Mouse (Mus musculus) kidney, postnatal 0 days (tissue): Measurements from ENCODE around the gene Myg1. TPM values are rescaled to one million over a fixed set of nuclear protein-coding genes. Genes with fewer than 3 reads are reported as not detected.
"Not testable (repeated sequence)": the region's sequence is repeated elsewhere in the genome, so short reads cannot be mapped to it uniquely, and the experiment has no call there.

Source experiments
- ATAC-seq: fragments of 200-750 bp; cut with Nextera tagmentation; replicated peaks from 2 replicates; pipeline ENCODE4 v1.8.0; 2017; ENCODE audit warnings: low read depth, moderate number of reproducible peaks, moderate TSS enrichment, moderate library complexity; ENCODE audit not compliant: low FRiP score
- DNase-seq: peaks from one replicate; pipeline ENCODE4 v3.0.0-alpha.2; 2016; ENCODE audit warnings: low spot score
- H3K27ac ChIP-seq: fragments of 300-500 bp; sonication (generic); 2 replicates; pipeline ENCODE4 v1.5.1; 2014; ENCODE audit warnings: mild to moderate bottlenecking
- H3K27me3 ChIP-seq: fragments of 300-500 bp; sonication (generic); 2 replicates; pipeline ENCODE4 v1.6.1; 2014; ENCODE audit warnings: low read length, mixed read lengths; ENCODE audit not compliant: insufficient read depth
- H3K36me3 ChIP-seq: fragments of 300-500 bp; sonication (generic); 2 replicates; pipeline ENCODE4 v1.6.1; 2014; ENCODE audit warnings: low read length, mixed read lengths; ENCODE audit not compliant: insufficient read depth
- H3K4me1 ChIP-seq: fragments of 300-500 bp; sonication (generic); replicated peaks from 2 replicates; pipeline ENCODE4 v1.6.1; 2014; ENCODE audit warnings: antibody characterized with exemption, low read length, mixed read lengths; ENCODE audit not compliant: insufficient read depth
- H3K4me2 ChIP-seq: fragments of 300-500 bp; sonication (generic); 2 replicates; pipeline ENCODE4 v1.6.1; 2014; ENCODE audit warnings: mild to moderate bottlenecking, low read length, moderate library complexity, mixed read lengths
- H3K4me3 ChIP-seq: fragments of 300-500 bp; sonication (generic); replicated peaks from 2 replicates; pipeline ENCODE4 v1.5.1; 2014; ENCODE audit warnings: low read depth, low read length
- H3K9ac ChIP-seq: fragments of 300-500 bp; sonication (generic); 2 replicates; pipeline ENCODE4 v1.6.1; 2014; ENCODE audit warnings: low read depth, low read length
- H3K9me3 ChIP-seq: fragments of 300-500 bp; sonication (generic); replicated peaks from 2 replicates; pipeline ENCODE4 v1.6.1; 2016; ENCODE audit warnings: low read length, inconsistent platforms, mixed read lengths
- CTCF ChIP-seq: IDR thresholded peaks from 2 replicates; pipeline ENCODE4 v1.5.1; 2016; ENCODE audit warnings: antibody characterized with exemption, low read depth, mild to moderate bottlenecking, moderate library complexity
- WGBS: fragments of 180-500 bp; shearing (Covaris S2); extraction: QIAGEN DNeasy Blood & Tissue Kit; methylation state at CpG from one replicate; pipeline ENCODE4 v1.1.7; 2014; 5-methylcytosine and 5-hydroxymethylcytosine counted together
- polyA plus RNA-seq: library from polyadenylated mRNA; unstranded; fragments of >200 nt; fragmentation: Nextera tagmentation; extraction: Ambion mirVana; gene quantifications from 2 replicates; pipeline ENCODE4 v1.2.1, GENCODE M21; 2015

Gene Myg1
- polyA plus RNA-seq, 1 experiment from 2014 or later, result 86.9 TPM

DNA sequence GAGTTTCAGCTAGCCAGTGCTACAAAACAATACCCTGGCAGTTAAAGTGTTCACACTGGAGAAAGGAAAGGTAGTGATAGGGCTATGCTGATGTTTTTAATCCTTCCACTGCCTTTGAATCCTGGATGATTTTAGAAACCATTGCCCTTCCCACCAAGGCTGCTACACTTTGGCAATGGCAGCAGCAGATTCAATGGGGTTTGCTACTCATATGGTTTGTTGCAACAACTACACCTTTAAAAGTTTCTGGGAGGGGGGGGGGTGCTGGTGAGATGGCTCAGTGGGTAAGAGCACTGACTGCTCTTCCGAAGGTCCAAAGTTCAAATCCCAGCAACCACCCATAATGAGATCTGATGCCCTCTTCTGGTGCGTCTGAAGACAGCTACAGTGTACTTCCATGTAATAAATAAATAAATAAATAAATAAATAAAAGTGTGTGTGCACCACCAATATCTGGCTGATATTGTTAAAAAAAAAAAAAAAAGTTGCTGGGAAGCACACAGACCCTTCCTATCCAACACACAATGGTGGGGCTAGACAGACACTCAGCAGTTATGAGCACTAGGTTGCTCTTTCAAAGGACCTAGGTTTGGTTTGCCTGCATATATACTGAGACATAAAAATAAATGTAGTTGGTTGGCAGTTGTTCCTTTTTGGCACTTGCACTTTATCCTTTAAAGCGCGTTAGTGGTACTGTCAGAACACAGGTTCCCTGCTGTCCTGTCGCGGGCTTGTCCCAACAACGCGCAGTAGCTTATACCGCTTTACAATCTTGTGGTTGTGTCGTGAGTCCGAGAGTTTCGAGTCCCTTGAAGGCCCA lies 6.6 kb upstream of the Myg1 start:
- Histone ChIP-seq H3K27me3 (no peaks in the 10 kb centered on the region), H3K4me3 (no peak overlapping the region), H3K36me3 (peaks cover 12% of the 10 kb centered on the region), H3K4me2 (peak overlapping the region; percentile 74; the same call in 1 of the 2 replicates), H3K27ac (no peak overlapping the region; the same call in 1 of the 2 replicates), H3K4me1 (peaks cover 11% of the 10 kb centered on the region; the same call in 1 of the 2 replicates), H3K9ac (no peak overlapping the region), H3K9me3 (no peaks in the 10 kb centered on the region)
- peak; percentile 32; the same call in 1 of the 2 replicates for TF ChIP-seq CTCF
- DNase-seq (no peak), ATAC-seq (no peak)
- WGBS, result 76% methylated on average over 12 of the region's 12 CpGs

DNA sequence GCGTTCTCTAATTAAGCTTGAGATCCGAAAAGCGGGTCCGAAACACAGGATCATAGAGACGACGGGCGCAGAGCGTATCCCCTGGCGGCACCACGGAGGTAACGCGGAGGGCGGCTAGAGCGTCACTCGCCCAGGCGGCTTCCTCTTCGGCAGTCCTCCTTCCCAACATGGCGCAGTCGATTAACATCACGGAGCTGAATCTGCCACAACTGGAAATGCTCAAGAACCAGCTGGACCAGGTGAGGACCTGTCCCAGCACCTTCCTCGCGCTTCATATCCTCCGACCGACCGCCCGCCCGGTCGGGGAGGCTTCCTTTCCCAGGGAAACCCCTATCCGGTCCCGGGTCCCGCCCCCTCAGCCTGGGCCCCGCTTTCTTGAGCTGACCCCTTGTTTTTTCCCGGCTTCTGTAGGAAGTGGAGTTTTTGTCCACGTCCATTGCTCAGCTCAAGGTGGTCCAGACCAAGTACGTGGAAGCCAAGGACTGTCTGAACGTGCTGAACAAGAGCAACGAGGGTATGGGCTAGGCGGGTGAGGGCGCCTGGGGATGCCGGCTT lies 5.4 kb upstream of the Myg1 start, which contains the start of gene Pfdn5:
Pfdn5 (plus strand) TSS at position 95 of the 555 bp plus-strand sequence.
- Histone ChIP-seq H3K36me3 (peaks cover 5% of the 10 kb centered on the region; the same call in 1 of the 2 replicates), H3K27me3 (no peaks in the 10 kb centered on the region), H3K9me3 (no peaks in the 10 kb centered on the region), H3K4me2 (peak within 1 kb of the TSS; percentile 74), H3K4me3 (peak within 1 kb of the TSS; percentile 75), H3K27ac (peak within 1 kb of the TSS; percentile 54), H3K9ac (peak within 1 kb of the TSS; percentile 72), H3K4me1 (peaks cover 13% of the 10 kb centered on the region; the same call in 1 of the 2 replicates)
- under 1% methylated on average over 40 of the region's 40 CpGs for WGBS
- peak; percentile 50 for TF ChIP-seq CTCF
- DNase-seq (peak; percentile 93), ATAC-seq (peak; percentile 79)

DNA sequence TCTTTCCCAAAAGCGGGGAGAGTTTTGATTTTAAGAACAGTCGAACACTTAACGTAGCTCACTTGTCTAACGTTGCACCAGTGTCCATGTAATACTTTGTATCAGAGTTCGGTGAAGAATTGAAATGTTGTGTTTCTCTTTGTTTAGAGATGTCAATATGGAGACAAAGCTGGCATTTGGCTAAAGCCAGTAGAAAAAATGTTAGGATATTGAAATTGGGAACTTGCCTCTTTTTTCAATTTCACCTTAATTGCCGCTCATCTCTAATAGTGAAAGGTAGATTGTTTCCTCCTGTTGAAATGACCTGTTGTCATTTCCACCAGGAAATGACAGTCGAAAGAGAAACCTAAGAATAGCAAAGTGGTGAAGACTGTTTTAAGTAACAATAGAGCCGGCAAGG lies 4.6 kb upstream of the Myg1 start:
- WGBS, result 56% methylated on average over 8 of the region's 8 CpGs
- DNase-seq, result no peak
- no peaks in the 10 kb centered on the region for H3K9me3 ChIP-seq
- peak overlapping the region; percentile 74 for H3K4me2 ChIP-seq
- peak overlapping the region; percentile 54 for H3K27ac ChIP-seq
- peaks cover 16% of the 10 kb centered on the region; the same call in 1 of the 2 replicates for H3K4me1 ChIP-seq
- peak overlapping the region; percentile 72 for H3K9ac ChIP-seq
- H3K36me3 ChIP-seq, result peaks cover 5% of the 10 kb centered on the region; the same call in 1 of the 2 replicates
- TF ChIP-seq CTCF, result no peak
- ATAC-seq, result no peak
- peak overlapping the region; percentile 75 for H3K4me3 ChIP-seq
- H3K27me3 ChIP-seq, result no peaks in the 10 kb centered on the region

DNA sequence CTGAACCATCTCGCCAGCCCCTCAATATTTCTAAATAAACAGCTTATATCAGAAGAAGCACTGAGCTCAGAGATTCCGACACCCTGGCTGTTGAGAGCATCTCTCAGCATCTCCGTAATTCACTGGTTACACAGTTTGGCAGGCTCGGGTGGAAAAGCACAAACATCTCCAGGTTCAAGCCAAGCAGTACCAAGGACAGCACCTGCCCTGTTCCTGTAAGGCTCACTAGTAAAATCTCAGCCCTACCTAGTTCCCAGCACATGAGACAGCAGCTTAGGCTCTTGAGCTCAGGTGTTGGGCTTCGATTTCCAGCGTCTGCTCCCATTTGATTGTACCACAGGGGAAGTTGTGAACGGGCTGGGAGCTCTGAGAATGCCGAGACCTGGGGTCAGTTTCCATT lies 3.7 kb downstream of the Myg1 start:
- H3K4me3 ChIP-seq, result no peak overlapping the region
- no peak overlapping the region for H3K4me2 ChIP-seq
- no peak for TF ChIP-seq CTCF
- WGBS, result 80% methylated on average over 8 of the region's 8 CpGs
- no peak for ATAC-seq
- peaks cover 13% of the 10 kb centered on the region for H3K4me1 ChIP-seq
- H3K36me3 ChIP-seq, result peaks cover 44% of the 10 kb centered on the region
- H3K27ac ChIP-seq, result no peak overlapping the region
- no peaks in the 10 kb centered on the region for H3K9me3 ChIP-seq
- no peak for DNase-seq
- no peaks in the 10 kb centered on the region for H3K27me3 ChIP-seq
- no peak overlapping the region for H3K9ac ChIP-seq

DNA sequence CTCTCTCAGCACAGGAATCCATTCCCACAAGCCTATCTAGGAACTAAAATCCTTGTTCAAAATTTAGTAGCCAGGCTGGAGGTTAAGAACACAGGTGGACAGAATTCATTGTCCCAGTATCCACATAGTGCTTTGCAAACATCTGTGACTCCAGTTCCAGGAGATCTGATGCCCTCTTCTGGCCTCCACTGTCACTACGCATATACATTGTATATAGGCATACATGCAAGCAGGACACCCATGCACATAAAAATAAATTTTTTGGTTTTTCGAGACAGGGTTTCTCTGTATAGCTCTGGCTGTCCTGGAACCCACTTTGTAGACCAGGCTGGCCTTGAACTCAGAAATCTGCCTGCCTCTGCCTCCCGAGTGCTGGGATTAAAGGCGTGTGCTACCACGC lies 4.4 kb downstream of the Myg1 start:
- H3K4me2 ChIP-seq, H3K27me3 ChIP-seq, H3K27ac ChIP-seq, H3K4me3 ChIP-seq, H3K9ac ChIP-seq, ATAC-seq, H3K9me3 ChIP-seq: not testable (repeated sequence)
- WGBS, result 94% methylated on average over 5 of the region's 5 CpGs
- DNase-seq, result peak; percentile 39
- peak; percentile 62 for TF ChIP-seq CTCF
- Histone ChIP-seq H3K36me3 (peaks cover 44% of the 10 kb centered on the region), H3K4me1 (peaks cover 13% of the 10 kb centered on the region)

DNA sequence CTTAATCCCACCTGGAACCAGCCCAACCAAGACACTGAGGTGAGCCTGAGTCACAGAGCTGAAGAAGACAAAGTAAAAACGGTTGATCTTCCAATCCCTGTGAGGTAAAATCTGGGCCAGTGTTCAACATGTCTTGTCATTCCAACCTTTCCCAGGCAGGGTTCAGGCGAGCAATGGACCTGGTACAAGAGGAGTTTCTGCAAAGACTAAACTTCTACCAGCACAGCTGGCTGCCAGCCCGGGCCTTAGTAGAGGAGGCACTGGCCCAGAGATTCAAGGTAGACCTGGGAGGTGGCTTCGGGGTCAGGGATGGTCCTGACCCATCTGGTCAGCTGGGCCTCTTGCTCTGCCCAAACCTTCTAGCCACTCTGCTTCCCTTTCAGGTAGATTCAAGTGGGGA lies 5.4 kb downstream of the Myg1 start:
- TF ChIP-seq CTCF, result no peak
- ATAC-seq (no peak), DNase-seq (no peak)
- no peaks in the 10 kb centered on the region for H3K27me3 ChIP-seq
- H3K9ac ChIP-seq, result no peak overlapping the region
- H3K4me1 ChIP-seq, result peaks cover 9% of the 10 kb centered on the region
- no peak overlapping the region for H3K27ac ChIP-seq
- no peak overlapping the region for H3K4me2 ChIP-seq
- no peak overlapping the region for H3K4me3 ChIP-seq
- WGBS, result 94% methylated on average over 4 of the region's 4 CpGs
- no peaks in the 10 kb centered on the region for H3K9me3 ChIP-seq
- H3K36me3 ChIP-seq, result peaks cover 44% of the 10 kb centered on the region
